Mouse (Mus musculus) MEL (cell line): ENCODE results near the gene Lin52.

ENCODE experiments used
- CHD1 ChIP-seq: IDR thresholded peaks from 2 replicates; pipeline ENCODE4 v1.6.1; 2012; ENCODE audit warnings: low read depth, mild to moderate bottlenecking, inconsistent platforms, low read length, improper control_type of control experiment
- CTCF ChIP-seq, 3 experiments: IDR thresholded peaks in 2 of 3; conservative IDR thresholded peaks in 1 of 3; 2 replicates each; pipeline ENCODE4 v1.5.1; 2011 to 2012; ENCODE audit warnings: low read length in 3 of 3, low read depth in 2 of 3, mild to moderate bottlenecking in 2 of 3, improper control_type of control experiment in 1 of 3, inconsistent platforms in 1 of 3, mixed read lengths in 1 of 3, moderate library complexity in 1 of 3; ENCODE audit not compliant: control insufficient read depth in 1 of 3, insufficient read depth in 1 of 3, poor library complexity in 1 of 3, severe bottlenecking in 1 of 3
- MAX ChIP-seq: IDR thresholded peaks from 2 replicates; pipeline ENCODE4 v1.6.1; 2011; ENCODE audit warnings: low read length, improper control_type of control experiment
- RCOR1 ChIP-seq: IDR thresholded peaks from 2 replicates; pipeline ENCODE4 v1.6.1; 2012; ENCODE audit warnings: low read depth, mild to moderate bottlenecking, inconsistent platforms, low read length, improper control_type of control experiment

DNA sequence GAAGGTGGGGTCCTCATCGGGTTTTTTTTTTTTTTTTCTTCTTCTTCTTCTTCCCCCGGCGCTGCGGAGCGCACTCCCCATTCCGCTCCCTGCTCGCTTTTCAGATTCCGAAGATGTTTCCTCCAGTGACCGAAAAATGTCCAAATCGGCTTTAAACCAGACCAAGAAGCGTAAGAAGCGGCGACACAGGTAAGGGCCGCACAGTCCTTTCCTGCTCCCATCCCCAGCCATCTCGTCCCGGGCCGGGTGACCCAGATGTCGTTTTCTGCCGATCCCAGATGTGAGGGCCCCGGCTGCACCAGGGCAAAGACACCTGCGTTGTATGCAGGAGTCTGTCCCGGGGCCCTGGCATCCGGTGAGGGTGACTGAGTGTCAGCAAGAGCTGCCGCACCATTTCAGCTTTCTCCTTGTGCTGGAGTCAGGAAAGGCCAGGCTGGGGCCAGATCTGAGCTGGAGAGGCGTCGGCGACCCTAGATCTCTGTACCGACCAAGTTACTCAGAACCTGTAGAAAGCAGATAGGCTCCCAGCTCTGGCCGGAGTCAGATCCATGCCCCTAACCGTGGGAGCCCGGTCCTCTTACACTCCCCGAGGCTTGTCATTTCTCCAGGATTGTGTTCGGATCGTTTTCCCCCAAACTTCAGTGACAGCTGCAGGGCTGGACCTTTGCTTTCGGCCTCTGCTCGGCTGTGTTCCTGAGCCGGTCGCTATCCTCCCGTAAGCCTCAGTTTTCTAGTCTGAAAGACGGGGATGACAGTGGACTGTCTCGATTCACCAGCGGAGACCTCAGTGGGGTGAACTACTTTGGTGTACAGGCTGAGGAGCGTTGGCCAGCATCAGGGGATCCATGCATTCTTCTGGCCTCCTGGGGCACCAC is 120.5 kb downstream of the Lin52 start:
- no peak for TF ChIP-seq RCOR1
- TF ChIP-seq CTCF (IDR thresholded peaks at IDR 0.05 in 2 of 3, conservative IDR thresholded peaks at IDR 0.05 in 1 of 3; ENCODE audit: control insufficient read depth in 1 of 3, insufficient read depth in 1 of 3, low read depth in 2 of 3, low read length in 3 of 3, poor library complexity in 1 of 3, severe bottlenecking in 1 of 3): no peak
- no peak for TF ChIP-seq MAX
- no peak for TF ChIP-seq CHD1
